Mouse (Mus musculus) lung, adult 2 months (tissue): ENCODE measurements around the gene Cdr2l.

Experiments
- CTCF ChIP-seq: fragments of 200-500 bp; IDR thresholded peaks from 2 replicates; pipeline ENCODE4 v1.5.1; 2011; ENCODE audit warnings: mild to moderate bottlenecking, low read length, control low read depth; ENCODE audit not compliant: insufficient read depth
- POLR2A ChIP-seq: fragments of 200-500 bp; IDR thresholded peaks from 2 replicates; pipeline ENCODE4 v1.6.1; 2011; ENCODE audit warnings: low read depth, mild to moderate bottlenecking, control low read depth, low read length, borderline replicate concordance; ENCODE audit errors: extremely low read depth

DNA sequence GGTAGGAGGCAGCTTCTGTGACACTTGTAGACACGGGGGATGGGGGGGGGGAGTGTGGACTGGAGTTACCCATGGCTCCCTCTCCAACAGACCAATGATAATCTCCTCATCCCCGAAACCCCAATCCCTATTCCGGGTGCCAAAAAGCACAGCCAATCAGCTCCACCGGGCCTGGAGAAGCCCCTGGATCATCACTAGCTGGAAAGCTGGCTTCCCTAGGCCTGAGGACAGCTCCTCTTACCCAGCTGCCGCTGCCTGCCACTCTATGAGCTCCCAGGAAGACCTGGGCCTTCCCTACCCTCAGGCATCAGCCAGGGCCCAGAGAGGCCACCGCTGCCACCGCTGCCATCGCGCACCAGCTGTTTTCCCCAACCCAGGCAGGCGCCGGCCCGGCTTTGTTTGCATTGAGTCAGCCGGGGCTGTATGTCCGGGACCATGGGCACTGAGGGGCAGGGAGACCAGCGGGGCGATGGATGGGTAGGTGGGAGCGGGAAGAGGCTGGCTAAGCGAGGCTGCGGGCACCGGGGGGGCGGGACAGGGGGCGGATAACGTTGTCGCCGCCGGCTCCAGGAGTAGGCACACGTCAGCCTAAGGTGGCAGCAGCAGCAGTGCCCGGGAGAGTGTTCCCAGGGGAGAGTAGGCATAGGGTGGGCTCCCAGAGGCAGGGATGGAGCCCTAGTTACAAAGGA is 14.9 kb upstream of the Cdr2l start:
- TF ChIP-seq CTCF = no peak
- no peak for TF ChIP-seq POLR2A
